Mouse (Mus musculus) urinary bladder, postnatal 25 days (tissue): Measurements from ENCODE around the gene Slc22a1.

Experiments
- DNase-seq: peaks from one replicate; pipeline ENCODE4 v3.0.0; 2022; ENCODE audit warnings: low spot score

Slc22a1 gene

GRCm38 (mm10) chr17:12631771-12632600 lies 43.6 kb downstream of the Slc22a1 start:
- no peak for DNase-seq

GRCm38 (mm10) chr17:12630976-12631730 lies 44.5 kb downstream of the Slc22a1 start:
- no peak for DNase-seq

GRCm38 (mm10) chr17:12627983-12628382 lies 47.6 kb downstream of the Slc22a1 start:
- no peak for DNase-seq

- DNase-seq = no peak
Observed at GRCm38 (mm10) chr17:12619641-12620040, 56.0 kb downstream of the Slc22a1 start.

DNA sequence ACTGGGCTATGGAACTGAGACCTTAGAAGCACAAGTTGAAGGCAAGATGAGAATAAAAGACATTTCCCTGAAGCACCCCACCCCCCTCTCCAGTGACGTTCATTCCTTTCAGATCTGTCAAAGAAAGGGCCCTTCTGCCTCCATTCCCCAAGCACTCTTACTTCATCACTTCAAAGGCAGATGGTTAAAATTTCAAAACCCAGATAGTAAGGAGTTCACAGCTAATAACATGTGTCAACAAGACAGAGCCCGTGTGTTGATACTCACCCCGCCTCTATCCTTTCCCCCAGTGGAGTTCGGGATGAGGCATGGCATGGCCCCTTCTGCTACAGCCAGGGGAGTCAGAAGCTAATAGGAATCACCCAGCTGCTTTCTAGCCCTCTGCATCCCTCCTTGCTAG lies 60.2 kb downstream of the Slc22a1 start:
- DNase-seq = no peak

- no peak for DNase-seq
Observed at GRCm38 (mm10) chr17:12614511-12615385, 60.9 kb downstream of the Slc22a1 start.

- no peak for DNase-seq
Observed at GRCm38 (mm10) chr17:12607202-12607601, 68.4 kb downstream of the Slc22a1 start.

- DNase-seq = no peak
Observed at GRCm38 (mm10) chr17:12606634-12607033, 69.0 kb downstream of the Slc22a1 start.
